Mouse (Mus musculus) stomach, embryonic 14.5 days (tissue): ENCODE measurements around the gene Ephx3. TPM values are rescaled to one million over a fixed set of nuclear protein-coding genes. Genes with fewer than 3 reads are reported as not detected.

Source experiments
- ATAC-seq: fragments of 200-750 bp; cut with Nextera tagmentation; 2 replicates; pipeline ENCODE4 v1.8.0; 2017; ENCODE audit warnings: low read depth, moderate TSS enrichment; ENCODE audit not compliant: insufficient number of reproducible peaks, insufficient read depth, low FRiP score
- H3K27ac ChIP-seq: fragments of 300-500 bp; sonication (generic); 2 replicates; pipeline ENCODE4 v1.5.1; 2014; ENCODE audit warnings: mild to moderate bottlenecking, low read length, moderate library complexity, mixed read lengths
- H3K27me3 ChIP-seq: fragments of 300-500 bp; sonication (generic); 2 replicates; pipeline ENCODE4 v1.6.1; 2014; ENCODE audit warnings: low read length, control low read depth, mixed read lengths; ENCODE audit not compliant: control insufficient read depth, insufficient read depth
- H3K36me3 ChIP-seq: fragments of 300-500 bp; sonication (generic); 2 replicates; pipeline ENCODE4 v1.6.1; 2014; ENCODE audit warnings: mild to moderate bottlenecking, control low read depth, low read length, moderate library complexity, mixed read lengths; ENCODE audit not compliant: control insufficient read depth, insufficient read depth
- H3K4me1 ChIP-seq: fragments of 300-500 bp; sonication (generic); 2 replicates; pipeline ENCODE4 v1.6.1; 2014; ENCODE audit warnings: low read length, control low read depth, mixed read lengths; ENCODE audit not compliant: control insufficient read depth, insufficient read depth
- H3K4me2 ChIP-seq: fragments of 300-500 bp; sonication (generic); replicated peaks from 2 replicates; pipeline ENCODE4 v1.6.1; 2014; ENCODE audit warnings: low read depth, low read length, control low read depth
- H3K4me3 ChIP-seq: fragments of 300-500 bp; sonication (generic); 2 replicates; pipeline ENCODE4 v1.5.1; 2014; ENCODE audit warnings: low read depth, low read length, control low read depth
- H3K9ac ChIP-seq: fragments of 300-500 bp; sonication (generic); replicated peaks from 2 replicates; pipeline ENCODE4 v1.6.1; 2014; ENCODE audit warnings: low read depth, mild to moderate bottlenecking, control low read depth, low read length, moderate library complexity, mixed read lengths
- H3K9me3 ChIP-seq: fragments of 300-500 bp; sonication (generic); 2 replicates; pipeline ENCODE4 v1.6.1; 2016; ENCODE audit warnings: low read depth, low read length, control low read depth; ENCODE audit not compliant: control insufficient read depth
- WGBS: fragments of 180-500 bp; shearing (Covaris S2); extraction: QIAGEN DNeasy Blood & Tissue Kit; methylation state at CpG from one replicate; pipeline ENCODE4 v1.1.7; 2014; 5-methylcytosine and 5-hydroxymethylcytosine counted together
- polyA plus RNA-seq: library from polyadenylated mRNA; unstranded; fragments of >200 nt; fragmentation: Nextera tagmentation; extraction: Ambion mirVana; gene quantifications from 2 replicates; pipeline ENCODE4 v1.2.1, GENCODE M21; 2014

The Ephx3 gene
- polyA plus RNA-seq, 1 experiment from 2014 or later, result 0.16 TPM

DNA sequence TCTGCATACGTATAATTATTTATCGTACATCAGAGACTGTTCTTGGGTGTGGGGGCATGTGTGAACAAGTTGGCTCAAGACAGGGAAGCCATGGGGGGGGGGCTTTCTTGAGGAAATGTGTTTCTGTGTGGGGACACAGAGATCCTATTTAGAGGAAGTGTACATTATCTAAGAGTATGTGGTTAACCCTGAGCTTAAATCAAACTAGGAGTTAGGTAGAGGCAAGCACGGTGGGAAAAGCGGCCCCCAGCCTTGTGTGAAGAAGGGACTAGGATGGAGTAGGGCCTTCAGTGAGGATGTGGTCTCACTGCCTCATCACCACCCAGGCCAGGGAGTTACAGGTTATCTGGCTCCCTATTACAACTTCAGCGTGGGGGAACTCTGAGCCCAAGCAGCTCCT is 6.4 kb upstream of the Ephx3 start:
- no peak for ATAC-seq
- peaks cover 50% of the 10 kb centered on the region for H3K36me3 ChIP-seq
- H3K4me1 ChIP-seq, result no peaks in the 10 kb centered on the region
- H3K27me3 ChIP-seq, result no peaks in the 10 kb centered on the region
- H3K9ac ChIP-seq, result no peak overlapping the region
- no peak overlapping the region for H3K4me2 ChIP-seq
- H3K4me3 ChIP-seq, result no peak overlapping the region
- H3K9me3 ChIP-seq, result no peaks in the 10 kb centered on the region
- H3K27ac ChIP-seq, result no peak overlapping the region
- 88% methylated on average over 5 of the region's 5 CpGs for WGBS

DNA sequence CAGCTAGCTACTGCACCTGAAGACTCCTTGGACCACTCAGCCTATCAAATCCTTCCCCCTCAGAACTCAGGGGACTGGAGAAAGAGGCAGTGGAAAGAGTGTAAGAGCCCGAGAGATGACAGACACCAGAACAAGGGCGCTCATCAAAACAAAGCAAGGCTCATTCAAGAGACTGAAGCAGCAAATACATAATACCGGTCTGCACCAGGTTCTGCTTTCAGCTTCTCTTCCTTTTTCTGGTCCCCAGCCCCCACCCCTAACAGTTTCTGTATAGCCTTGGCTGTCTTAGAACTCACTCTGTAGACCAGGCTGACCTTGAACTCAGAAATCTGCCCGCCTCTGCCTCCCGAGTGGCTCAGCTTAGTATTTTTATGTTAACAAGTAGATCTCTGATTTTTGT is 3.7 kb upstream of the Ephx3 start:
- H3K9me3 ChIP-seq, result no peaks in the 10 kb centered on the region
- WGBS, result 83% methylated on average over 5 of the region's 5 CpGs

GRCm38 (mm10) chr17:32189850-32190249 is 501 bp upstream of the Ephx3 start:
- H3K4me2 ChIP-seq, result peak overlapping the region; percentile 58
- 0 out of 2 replicates have a peak, but pooled peaks cover 3% of the 10 kb centered on the region for H3K4me1 ChIP-seq
- H3K36me3 ChIP-seq, result no peaks in the 10 kb centered on the region
- peak; percentile 62; the same call in 1 of the 2 replicates for ATAC-seq
- 5% methylated on average over 5 of the region's 5 CpGs for WGBS
- no peaks in the 10 kb centered on the region for H3K27me3 ChIP-seq
- no peaks in the 10 kb centered on the region for H3K9me3 ChIP-seq
- no peak overlapping the region for H3K9ac ChIP-seq
- H3K4me3 ChIP-seq, result no peak overlapping the region
- no peak overlapping the region for H3K27ac ChIP-seq

More for the DNA sequence above, 3.7 kb upstream of the Ephx3 start:
- ATAC-seq, result no peak
- Histone ChIP-seq H3K4me2 (no peak overlapping the region), H3K36me3 (peaks cover 23% of the 10 kb centered on the region), H3K4me1 (0 out of 2 replicates have a peak, but pooled peaks cover 3% of the 10 kb centered on the region), H3K27ac (no peak overlapping the region), H3K9ac (no peak overlapping the region), H3K4me3 (no peak overlapping the region), H3K27me3 (no peaks in the 10 kb centered on the region)

DNA sequence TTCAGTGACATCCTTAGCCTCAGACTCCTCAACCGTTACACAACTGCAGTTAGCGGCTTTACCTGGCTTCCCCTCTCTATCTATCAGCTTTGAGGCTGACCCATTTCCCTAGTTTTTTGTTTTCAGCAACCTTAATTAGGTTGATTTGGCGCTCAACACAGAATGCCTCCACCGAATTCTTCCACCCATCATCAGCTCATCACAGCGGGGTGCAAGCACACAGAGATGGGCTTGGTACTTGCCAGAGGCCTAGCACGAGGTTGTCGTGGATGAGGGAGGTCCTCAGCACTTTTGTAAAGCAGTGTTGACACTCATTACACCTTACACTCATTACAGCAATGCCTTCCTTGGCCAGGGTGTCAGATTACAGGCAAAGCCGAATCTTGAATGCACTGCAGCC is 6.3 kb downstream of the Ephx3 start:
- Histone ChIP-seq H3K4me2 (no peak overlapping the region), H3K9me3 (no peaks in the 10 kb centered on the region), H3K4me1 (peaks cover 11% of the 10 kb centered on the region; the same call in 1 of the 2 replicates), H3K27me3 (no peaks in the 10 kb centered on the region), H3K27ac (no peak overlapping the region), H3K4me3 (no peak overlapping the region), H3K36me3 (no peaks in the 10 kb centered on the region), H3K9ac (no peak overlapping the region)
- ATAC-seq, result no peak
- WGBS, result 38% methylated on average over 8 of the region's 8 CpGs

DNA sequence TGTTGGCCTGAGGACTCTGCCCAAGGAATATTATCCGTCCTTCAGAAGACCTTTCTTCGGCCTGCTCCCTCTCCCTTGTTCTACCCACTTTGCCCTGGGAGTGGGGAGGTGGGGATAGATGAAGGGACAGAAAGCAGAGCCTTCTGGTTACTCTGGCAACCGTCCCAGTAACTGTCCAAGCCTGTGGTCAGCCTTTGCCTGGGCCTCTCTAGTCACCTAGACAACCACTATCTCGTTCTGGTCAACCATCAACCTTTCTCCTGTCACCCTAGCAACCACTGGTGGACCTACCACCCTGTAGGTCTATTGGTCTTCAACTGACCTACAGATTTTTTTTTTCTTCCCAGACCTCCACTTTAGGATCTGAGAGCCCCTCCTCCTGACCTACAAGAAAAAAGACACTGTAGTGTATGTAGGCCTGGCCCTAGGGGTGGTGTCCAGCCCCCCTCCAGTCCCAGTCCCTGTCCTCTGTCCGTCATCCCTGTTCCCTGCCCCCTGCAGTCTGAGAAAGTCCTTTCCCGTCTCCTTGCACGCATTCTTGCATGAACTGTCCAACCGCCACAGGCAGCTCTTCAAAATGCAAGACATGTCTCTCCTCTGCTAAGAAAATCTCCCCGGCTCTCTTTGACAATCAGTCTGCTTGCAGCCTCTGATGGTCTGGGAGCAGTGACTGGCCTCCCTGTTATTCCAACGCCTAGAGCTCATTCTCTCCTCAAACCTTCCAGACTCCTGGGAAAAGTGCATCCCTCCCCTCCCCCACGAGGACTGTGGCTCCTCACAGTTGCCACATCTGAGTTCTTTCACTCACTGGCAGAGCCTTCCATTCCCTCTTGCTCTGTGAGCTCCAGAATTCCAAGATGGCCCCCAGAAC is 9.5 kb downstream of the Ephx3 start:
- 46% methylated on average over 11 of the region's 11 CpGs for WGBS
- no peaks in the 10 kb centered on the region for H3K36me3 ChIP-seq
- H3K4me1 ChIP-seq, result peaks cover 11% of the 10 kb centered on the region; the same call in 1 of the 2 replicates
- H3K9me3 ChIP-seq, result no peaks in the 10 kb centered on the region
- no peak overlapping the region for H3K9ac ChIP-seq
- no peaks in the 10 kb centered on the region for H3K27me3 ChIP-seq
- no peak overlapping the region for H3K27ac ChIP-seq
- no peak overlapping the region for H3K4me3 ChIP-seq
- no peak overlapping the region for H3K4me2 ChIP-seq
- no peak for ATAC-seq

GRCm38 (mm10) chr17:32176919-32177318 is 12.4 kb downstream of the Ephx3 start:
- H3K27me3 ChIP-seq, result no peaks in the 10 kb centered on the region
- no peak for ATAC-seq
- WGBS, result 89% methylated on average over 4 of the region's 4 CpGs
- H3K9ac ChIP-seq, result no peak overlapping the region
- H3K27ac ChIP-seq, result no peak overlapping the region
- no peak overlapping the region for H3K4me3 ChIP-seq
- H3K4me1 ChIP-seq, result peaks cover 11% of the 10 kb centered on the region; the same call in 1 of the 2 replicates
- no peaks in the 10 kb centered on the region for H3K36me3 ChIP-seq
- no peak overlapping the region for H3K4me2 ChIP-seq
- H3K9me3 ChIP-seq, result no peaks in the 10 kb centered on the region

DNA sequence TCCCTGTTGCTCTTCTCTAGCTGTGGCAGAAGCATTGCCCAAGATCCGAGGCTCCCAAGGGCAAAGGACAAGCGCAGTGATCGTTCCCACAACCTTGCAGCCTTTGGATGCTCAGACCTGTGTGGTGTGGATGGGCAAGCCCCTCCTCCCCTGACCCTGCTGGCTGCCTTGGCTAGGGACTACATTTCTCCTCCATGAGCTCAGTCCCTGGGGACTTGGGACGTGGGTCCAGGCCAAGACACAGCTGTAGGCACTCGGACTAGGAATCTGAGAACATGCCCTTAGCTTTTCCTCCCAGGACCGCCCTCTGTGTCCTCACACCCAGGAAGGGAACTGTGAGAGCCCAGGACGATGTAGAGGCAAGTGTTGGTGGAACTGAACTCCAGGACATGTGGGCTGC is 16.2 kb downstream of the Ephx3 start:
- no peak overlapping the region for H3K4me2 ChIP-seq
- H3K9ac ChIP-seq, result no peak overlapping the region
- H3K27ac ChIP-seq, result no peak overlapping the region
- ATAC-seq, result no peak
- H3K36me3 ChIP-seq, result no peaks in the 10 kb centered on the region
- no peaks in the 10 kb centered on the region for H3K9me3 ChIP-seq
- 0 out of 2 replicates have a peak, but pooled peaks cover 4% of the 10 kb centered on the region for H3K4me1 ChIP-seq
- 57% methylated on average over 7 of the region's 7 CpGs for whole genome bisulfite sequencing
- no peak overlapping the region for H3K4me3 ChIP-seq
- H3K27me3 ChIP-seq, result no peaks in the 10 kb centered on the region

- no peak overlapping the region for H3K4me3 ChIP-seq
- H3K36me3 ChIP-seq, result no peaks in the 10 kb centered on the region
- no peak overlapping the region for H3K27ac ChIP-seq
- 0 out of 2 replicates have a peak, but pooled peaks cover 4% of the 10 kb centered on the region for H3K4me1 ChIP-seq
- no peaks in the 10 kb centered on the region for H3K9me3 ChIP-seq
- no peak overlapping the region for H3K9ac ChIP-seq
- no peaks in the 10 kb centered on the region for H3K27me3 ChIP-seq
- ATAC-seq, result no peak
- no peak overlapping the region for H3K4me2 ChIP-seq
- 84% methylated on average over 2 of the region's 2 CpGs for WGBS
These were observed 16.9 kb downstream of the Ephx3 start for GRCm38 (mm10) chr17:32172485-32172884.
